Mouse (Mus musculus) limb, embryonic 12.5 days (tissue): Measurements from ENCODE around the gene Ndufaf2. TPM values are rescaled to one million over a fixed set of nuclear protein-coding genes. Genes with fewer than 3 reads are reported as not detected.

Experiments used
- polyA plus RNA-seq: library from polyadenylated mRNA; unstranded; fragments of >200 nt; fragmentation: Nextera tagmentation; extraction: Ambion mirVana; gene quantifications from 2 replicates; pipeline ENCODE4 v1.2.1, GENCODE M21; 2016

Gene Ndufaf2
- polyA plus RNA-seq, 1 experiment from 2014 or later = 98.5 TPM

Other genes with a start within 250 kb of the Ndufaf2 start
- gene Smim15, start 114.2 kb downstream of the Ndufaf2 start, polyA plus RNA-seq = 51.3 and 52.4 TPM in 2 replicates
- 22.5 and 22.8 TPM in 2 replicates for gene Ercc8, start 108 bp upstream of the Ndufaf2 start, polyA plus RNA-seq
- 0.98 and 1.3 TPM in 2 replicates for gene Elovl7, start 55.8 kb upstream of the Ndufaf2 start, polyA plus RNA-seq
- gene Depdc1b, start 157.7 kb upstream of the Ndufaf2 start, polyA plus RNA-seq = 15.5 and 18.9 TPM in 2 replicates